Mouse (Mus musculus) lung, embryonic 16.5 days (tissue): ENCODE data around the gene Ccr7. TPM values are rescaled to one million over a fixed set of nuclear protein-coding genes. Genes with fewer than 3 reads are reported as not detected.

Experiments used
- ATAC-seq: fragments of 200-750 bp; cut with Nextera tagmentation; 2 replicates; pipeline ENCODE4 v1.8.0; 2017; ENCODE audit warnings: low read depth, mild to moderate bottlenecking, moderate library complexity
- H3K27ac ChIP-seq: fragments of 300-500 bp; sonication (generic); 2 replicates; pipeline ENCODE4 v1.5.1; 2014; ENCODE audit warnings: mild to moderate bottlenecking, control low read depth, low read length
- H3K27me3 ChIP-seq: fragments of 300-500 bp; sonication (generic); 2 replicates; pipeline ENCODE4 v1.6.1; 2014; ENCODE audit warnings: low read depth, low read length, mixed read lengths; ENCODE audit not compliant: control insufficient read depth, insufficient read depth
- H3K36me3 ChIP-seq: fragments of 300-500 bp; sonication (generic); 2 replicates; pipeline ENCODE4 v1.6.1; 2014; ENCODE audit warnings: low read length; ENCODE audit not compliant: control insufficient read depth, insufficient read depth
- H3K4me1 ChIP-seq: fragments of 300-500 bp; sonication (generic); replicated peaks from 2 replicates; pipeline ENCODE4 v1.6.1; 2014; ENCODE audit warnings: low read length, mixed read lengths; ENCODE audit not compliant: control insufficient read depth, insufficient read depth
- H3K4me2 ChIP-seq: fragments of 300-500 bp; sonication (generic); 2 replicates; pipeline ENCODE4 v1.6.1; 2014; ENCODE audit warnings: low read depth, low read length, control low read depth
- H3K4me3 ChIP-seq: fragments of 300-500 bp; sonication (generic); 2 replicates; pipeline ENCODE4 v1.5.1; 2014; ENCODE audit warnings: mild to moderate bottlenecking, low read length, control low read depth
- H3K9ac ChIP-seq: fragments of 300-500 bp; sonication (generic); 2 replicates; pipeline ENCODE4 v1.6.1; 2014; ENCODE audit warnings: low read length, control low read depth
- H3K9me3 ChIP-seq: fragments of 300-500 bp; sonication (generic); 2 replicates; pipeline ENCODE4 v1.6.1; 2016; ENCODE audit warnings: low read length; ENCODE audit not compliant: control insufficient read depth
- WGBS: fragments of 180-500 bp; shearing (Covaris S2); extraction: QIAGEN DNeasy Blood & Tissue Kit; methylation state at CpG from one replicate; pipeline ENCODE4 v1.1.7; 2014; 5-methylcytosine and 5-hydroxymethylcytosine counted together
- polyA plus RNA-seq: library from polyadenylated mRNA; unstranded; fragments of >200 nt; fragmentation: Nextera tagmentation; extraction: Ambion mirVana; gene quantifications from 2 replicates; pipeline ENCODE4 v1.2.1, GENCODE M21; 2015

Gene Ccr7
- polyA plus RNA-seq, 1 experiment from 2014 or later = 0.18 TPM

DNA sequence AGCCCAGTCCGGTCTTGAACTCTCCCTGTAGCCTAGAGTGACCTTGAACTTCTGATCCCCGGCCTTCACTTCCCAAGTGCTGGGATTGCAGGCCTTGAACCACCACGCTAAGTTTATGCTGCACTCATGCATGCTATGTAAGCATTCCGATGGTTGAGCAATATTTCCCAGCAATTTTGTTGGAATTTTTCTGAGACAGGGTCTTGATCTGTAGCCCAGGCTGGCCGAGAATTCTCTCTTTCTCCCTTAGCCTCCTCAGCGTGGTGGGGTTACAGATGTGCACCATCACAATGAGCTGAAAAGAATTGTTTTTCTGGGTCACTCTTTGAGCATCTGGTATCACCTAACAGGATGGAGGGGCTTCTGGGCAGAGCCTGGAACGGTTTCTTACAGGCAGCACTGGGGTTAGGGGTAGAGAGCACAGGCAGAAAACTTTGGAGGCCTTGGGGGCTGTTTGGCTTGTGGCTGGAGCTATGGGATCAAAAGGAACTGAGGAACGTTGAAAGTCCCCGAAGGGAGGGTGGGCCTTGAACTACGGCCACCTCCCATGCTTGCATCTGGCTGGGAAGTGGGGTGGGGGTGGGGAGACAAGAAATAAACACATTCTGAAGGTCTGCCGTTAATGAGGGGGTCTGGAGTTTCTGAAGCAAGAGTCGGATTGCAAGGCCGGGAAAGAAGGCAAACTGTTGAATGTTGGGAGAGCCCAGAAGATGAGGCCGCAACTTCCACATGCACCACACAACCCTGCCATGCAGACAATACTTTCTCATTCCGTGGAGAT lies 20.4 kb downstream of the Ccr7 start:
- H3K4me3 ChIP-seq = no peak overlapping the region
- H3K27me3 ChIP-seq = no peaks in the 10 kb centered on the region
- peaks cover 29% of the 10 kb centered on the region for H3K4me1 ChIP-seq
- H3K9ac ChIP-seq = no peak overlapping the region
- H3K27ac ChIP-seq = peak overlapping the region; percentile 76
- WGBS = 34% methylated on average over 15 of the region's 15 CpGs
- H3K4me2 ChIP-seq = no peak overlapping the region
- no peaks in the 10 kb centered on the region for H3K9me3 ChIP-seq
- H3K36me3 ChIP-seq = no peaks in the 10 kb centered on the region
- peak; percentile 35 for ATAC-seq

DNA sequence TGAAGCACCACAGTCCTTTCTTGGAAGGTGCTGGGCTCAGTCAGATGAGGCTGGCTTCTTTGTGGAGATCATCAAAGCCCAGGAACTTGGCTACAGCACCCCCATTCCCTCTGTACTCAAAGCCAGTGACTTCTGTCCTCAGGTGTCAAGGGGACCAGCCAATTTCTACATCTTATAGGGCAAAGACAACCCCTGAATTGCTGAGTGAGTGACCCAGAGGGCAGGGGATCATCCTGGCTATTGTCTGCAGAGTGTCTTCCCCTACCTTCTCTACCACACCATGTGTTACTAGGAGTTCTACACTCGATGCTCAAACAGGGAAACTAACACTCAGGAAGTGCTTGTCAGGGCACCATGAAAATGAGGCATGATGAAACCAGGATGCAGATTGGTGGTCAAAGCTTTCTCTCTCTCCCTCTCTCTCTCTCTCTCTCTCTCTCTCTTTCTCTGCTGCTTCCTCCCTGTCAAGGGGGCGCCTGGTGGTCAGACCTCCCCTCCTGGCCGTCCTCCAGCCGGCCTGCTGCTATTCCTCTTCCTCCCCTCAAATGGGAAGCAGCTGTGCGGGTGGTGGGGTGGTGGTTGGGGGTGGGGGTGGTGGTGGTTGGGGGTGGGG lies 21.5 kb downstream of the Ccr7 start:
- no peak overlapping the region for H3K9ac ChIP-seq
- no peak overlapping the region for H3K4me2 ChIP-seq
- no peaks in the 10 kb centered on the region for H3K36me3 ChIP-seq
- WGBS = 25% methylated on average over 5 of the region's 5 CpGs
- H3K4me3 ChIP-seq = no peak overlapping the region
- no peaks in the 10 kb centered on the region for H3K9me3 ChIP-seq
- peak; percentile 46 for ATAC-seq
- H3K27ac ChIP-seq = peak overlapping the region; percentile 76
- H3K27me3 ChIP-seq = no peaks in the 10 kb centered on the region
- H3K4me1 ChIP-seq = peaks cover 31% of the 10 kb centered on the region

DNA sequence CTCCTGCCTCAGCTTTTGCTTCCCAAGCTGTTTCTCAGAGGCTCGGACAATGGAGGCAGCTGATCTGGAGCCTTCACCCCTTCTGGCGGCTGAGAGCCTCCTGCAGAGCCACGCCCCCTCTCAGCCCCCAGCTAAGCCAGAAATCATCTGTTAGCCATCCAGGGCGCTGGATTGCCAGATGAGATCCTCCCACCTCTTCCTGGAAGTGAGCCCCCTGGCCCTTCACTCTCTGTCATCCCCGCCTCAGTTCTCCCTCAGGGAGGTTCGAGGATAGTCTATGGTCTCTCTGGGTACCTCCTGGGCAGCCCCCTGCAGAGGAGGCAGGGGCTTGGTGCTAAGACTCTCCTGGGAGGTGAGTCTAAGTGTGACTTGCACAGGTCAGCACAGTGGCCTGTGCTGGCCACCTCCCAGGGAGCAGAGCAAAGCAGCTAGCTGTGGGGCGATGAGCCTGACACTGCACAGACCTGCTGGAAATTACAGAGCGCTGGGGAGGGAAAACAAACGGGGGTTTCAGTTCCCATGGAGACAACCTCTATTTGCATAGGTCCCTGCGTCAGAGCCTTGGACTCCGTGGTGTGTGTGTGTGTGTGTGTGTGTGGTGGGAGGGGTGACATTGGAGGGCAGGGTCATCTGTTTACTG lies 22.7 kb downstream of the Ccr7 start:
- peak; percentile 66 for ATAC-seq
- Histone ChIP-seq H3K4me2 (peak overlapping the region; percentile 45), H3K27me3 (no peaks in the 10 kb centered on the region), H3K9me3 (no peaks in the 10 kb centered on the region), H3K9ac (peak overlapping the region; percentile 51), H3K4me3 (no peak overlapping the region), H3K36me3 (no peaks in the 10 kb centered on the region), H3K4me1 (peaks cover 43% of the 10 kb centered on the region), H3K27ac (peak overlapping the region; percentile 51)
- WGBS = 4% methylated on average over 11 of the region's 11 CpGs

DNA sequence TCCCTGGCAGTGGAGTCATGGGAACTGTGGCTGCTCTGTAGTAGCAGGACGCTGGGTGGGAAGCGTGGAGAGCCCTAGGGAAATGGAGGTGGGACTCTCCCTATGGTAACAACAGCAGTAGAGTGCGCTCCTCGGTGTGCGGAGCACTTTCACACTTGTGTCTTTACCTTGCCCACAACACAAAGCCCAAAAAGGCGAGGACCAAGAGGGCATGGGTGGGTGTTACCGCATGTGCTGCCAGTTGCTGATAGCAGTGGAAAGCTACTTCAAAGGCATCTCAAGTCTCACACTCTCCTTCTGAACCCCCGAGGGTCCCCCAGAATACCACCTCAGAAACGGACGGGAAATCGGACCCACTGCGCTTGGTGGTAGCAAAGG lies 23.4 kb downstream of the Ccr7 start:
- H3K4me3 ChIP-seq = no peak overlapping the region
- no peaks in the 10 kb centered on the region for H3K9me3 ChIP-seq
- peak overlapping the region; percentile 45 for H3K4me2 ChIP-seq
- 31% methylated on average over 12 of the region's 12 CpGs for WGBS
- no peak for ATAC-seq
- H3K4me1 ChIP-seq = peaks cover 51% of the 10 kb centered on the region
- no peak overlapping the region for H3K27ac ChIP-seq
- H3K9ac ChIP-seq = peak overlapping the region; percentile 51
- H3K36me3 ChIP-seq = no peaks in the 10 kb centered on the region
- H3K27me3 ChIP-seq = no peaks in the 10 kb centered on the region

DNA sequence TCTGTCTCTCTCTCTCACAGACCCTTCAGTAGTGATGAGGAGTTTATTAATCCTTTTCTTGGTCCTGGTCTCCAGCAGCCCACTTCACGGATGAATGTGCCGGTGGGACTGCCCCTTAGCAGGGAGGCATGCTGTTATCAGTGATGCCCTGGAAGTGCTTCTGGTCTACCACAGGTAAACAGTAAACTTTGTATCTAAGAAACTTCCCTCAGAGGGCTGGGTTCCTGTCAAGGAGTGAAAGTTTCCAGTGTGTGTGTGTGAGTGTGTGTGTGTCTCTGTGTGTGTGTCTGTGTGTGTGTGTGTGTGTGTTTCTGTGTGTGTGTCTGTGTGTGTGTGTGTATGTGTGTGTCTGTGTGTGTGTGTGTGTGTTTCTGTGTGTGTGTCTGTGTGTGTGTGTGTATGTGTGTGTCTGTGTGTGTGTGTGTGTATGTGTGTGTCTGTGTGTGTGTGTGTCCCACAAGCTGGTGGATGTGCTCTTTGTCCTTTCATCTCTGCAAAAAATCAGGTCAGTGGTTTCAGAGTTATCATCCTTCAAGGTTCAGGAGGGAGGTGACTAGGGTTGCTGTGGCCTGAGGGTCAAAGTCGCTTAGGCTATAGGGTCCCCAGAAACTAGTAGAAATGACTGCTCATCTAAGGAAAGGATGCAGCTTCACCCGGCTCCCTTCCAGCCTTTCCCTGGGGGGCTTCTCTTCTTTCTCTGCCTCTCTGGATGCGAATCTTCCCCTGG lies 24.0 kb downstream of the Ccr7 start:
- Histone ChIP-seq H3K4me3 (no peak overlapping the region), H3K27ac (no peak overlapping the region), H3K4me2 (no peak overlapping the region), H3K9ac (no peak overlapping the region), H3K36me3 (no peaks in the 10 kb centered on the region), H3K9me3 (no peaks in the 10 kb centered on the region), H3K27me3 (no peaks in the 10 kb centered on the region), H3K4me1 (peaks cover 56% of the 10 kb centered on the region)
- 63% methylated on average over 5 of the region's 5 CpGs for WGBS
- ATAC-seq = no peak

DNA sequence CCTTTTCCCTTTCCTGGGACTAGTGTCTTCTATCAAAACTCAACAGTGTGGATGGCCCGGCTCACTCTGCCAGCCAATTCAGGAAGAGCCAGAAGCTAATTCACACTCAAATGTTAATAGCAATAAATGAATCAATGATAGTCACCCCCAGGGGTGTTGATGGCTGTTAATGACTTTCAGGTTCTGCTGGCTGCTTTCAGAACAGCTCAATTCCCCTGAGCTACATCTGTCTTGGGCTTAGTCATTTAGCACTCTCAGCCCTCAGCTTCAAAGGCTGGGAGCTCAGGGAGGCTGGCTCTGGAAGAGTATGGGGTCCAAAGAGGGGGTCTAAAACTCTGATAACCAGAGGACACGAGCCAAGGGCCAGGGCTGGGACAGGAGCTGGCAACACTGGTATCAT lies 25.6 kb downstream of the Ccr7 start:
- Histone ChIP-seq H3K9me3 (no peaks in the 10 kb centered on the region), H3K27ac (no peak overlapping the region), H3K4me1 (peaks cover 58% of the 10 kb centered on the region), H3K9ac (no peak overlapping the region), H3K4me2 (no peak overlapping the region), H3K27me3 (no peaks in the 10 kb centered on the region), H3K4me3 (no peak overlapping the region), H3K36me3 (no peaks in the 10 kb centered on the region)
- WGBS = 27% methylated on average over 2 of the region's 2 CpGs
- no peak for ATAC-seq

DNA sequence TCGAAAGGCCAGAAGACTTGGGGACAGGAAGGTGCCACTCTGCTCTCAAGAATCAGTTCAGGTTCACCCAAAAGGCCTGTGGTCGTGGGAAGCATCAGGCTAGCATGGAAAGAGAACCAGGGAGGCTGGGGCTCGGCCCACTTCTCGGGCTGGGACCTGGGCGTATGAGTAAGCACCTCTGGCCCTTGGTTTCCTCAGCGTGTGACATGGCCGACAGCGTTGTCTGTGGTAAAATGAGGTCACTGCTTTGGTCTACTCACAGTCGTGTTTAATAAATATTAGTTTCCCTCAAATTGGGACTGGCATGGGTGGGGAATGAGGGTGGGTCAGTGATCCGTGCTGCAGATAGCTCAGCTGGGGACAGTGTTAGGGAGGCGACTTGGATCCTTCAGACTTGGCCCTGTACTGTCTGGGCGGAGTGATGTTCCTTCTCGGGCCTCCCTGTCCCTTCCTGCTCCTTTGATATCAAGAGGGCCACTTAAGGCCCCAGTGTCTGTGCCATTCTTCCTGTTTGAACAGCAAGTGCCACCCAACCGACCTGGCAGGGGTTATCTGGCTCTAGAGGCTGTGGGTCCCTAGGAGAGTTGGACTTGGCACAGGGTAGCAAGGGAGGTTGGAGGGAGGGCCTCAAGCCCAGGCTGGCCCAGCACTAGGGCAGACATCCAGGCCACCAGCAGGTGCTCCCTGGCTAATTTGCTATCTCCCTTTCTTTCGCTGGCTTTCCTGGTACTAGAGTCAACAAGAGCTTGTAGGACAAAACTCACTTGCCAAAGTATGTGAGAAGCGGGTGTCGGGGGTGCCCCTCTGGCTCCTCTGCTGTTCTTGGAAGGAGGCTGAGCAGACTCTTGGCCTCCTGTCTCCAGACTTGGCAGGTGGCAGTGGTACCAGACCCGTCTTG lies 26.8 kb downstream of the Ccr7 start:
- ATAC-seq = no peak
- Histone ChIP-seq H3K9me3 (no peaks in the 10 kb centered on the region), H3K27me3 (no peaks in the 10 kb centered on the region), H3K4me2 (peak overlapping the region; percentile 43; the same call in 1 of the 2 replicates), H3K36me3 (no peaks in the 10 kb centered on the region), H3K9ac (no peak overlapping the region; the same call in 1 of the 2 replicates), H3K27ac (peak overlapping the region; percentile 97), H3K4me1 (peaks cover 48% of the 10 kb centered on the region), H3K4me3 (no peak overlapping the region)
- 61% methylated on average over 18 of the region's 18 CpGs for whole genome bisulfite sequencing

DNA sequence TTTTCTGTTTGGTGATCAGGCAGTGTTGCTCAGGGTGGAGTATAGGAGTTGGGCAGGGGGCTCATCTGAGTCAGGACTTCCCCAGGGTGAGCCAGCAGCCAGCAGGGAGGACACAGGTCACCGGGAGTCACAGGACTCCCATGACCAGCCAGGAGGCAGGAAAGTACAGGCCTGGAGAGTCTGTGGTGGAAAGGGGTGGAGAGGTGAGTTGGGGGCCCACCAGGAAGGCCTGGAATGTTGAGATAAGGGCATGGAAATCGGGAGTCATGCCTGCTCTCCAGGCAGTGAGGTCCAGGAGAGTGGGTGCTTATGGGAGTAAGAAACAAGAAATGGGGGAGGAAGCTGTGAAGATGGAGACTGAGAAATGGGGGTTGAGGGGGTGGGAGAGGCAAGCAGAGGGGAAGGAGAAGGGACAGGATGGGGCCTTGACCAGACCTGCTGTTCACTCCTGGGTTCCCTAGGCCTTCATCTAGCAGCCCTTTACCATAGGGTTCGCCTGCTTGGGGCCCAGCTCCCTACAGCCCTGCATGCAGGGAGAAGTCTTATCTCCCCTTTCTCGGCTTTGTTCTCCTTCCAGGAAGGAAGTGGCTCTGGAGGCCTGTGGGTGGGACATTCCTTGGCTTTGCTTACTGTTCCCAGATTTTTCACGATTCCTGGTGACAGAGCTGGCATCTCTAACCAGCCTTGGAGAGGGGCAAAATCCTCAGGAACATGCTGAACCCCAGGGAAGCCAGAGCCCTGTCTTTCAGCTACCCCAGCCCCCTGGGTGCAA lies 28.2 kb downstream of the Ccr7 start:
- peak; percentile 80 for ATAC-seq
- Histone ChIP-seq H3K9ac (peak overlapping the region; percentile 53), H3K4me3 (no peak overlapping the region), H3K4me2 (peak overlapping the region; percentile 43), H3K27me3 (no peaks in the 10 kb centered on the region), H3K4me1 (peaks cover 39% of the 10 kb centered on the region), H3K27ac (peak overlapping the region; percentile 97), H3K36me3 (no peaks in the 10 kb centered on the region), H3K9me3 (no peaks in the 10 kb centered on the region)
- WGBS = 11% methylated on average over 5 of the region's 5 CpGs
